Comparison of ENCODE assay signal across 31 mouse cellular contexts in the genomic region with DNA sequence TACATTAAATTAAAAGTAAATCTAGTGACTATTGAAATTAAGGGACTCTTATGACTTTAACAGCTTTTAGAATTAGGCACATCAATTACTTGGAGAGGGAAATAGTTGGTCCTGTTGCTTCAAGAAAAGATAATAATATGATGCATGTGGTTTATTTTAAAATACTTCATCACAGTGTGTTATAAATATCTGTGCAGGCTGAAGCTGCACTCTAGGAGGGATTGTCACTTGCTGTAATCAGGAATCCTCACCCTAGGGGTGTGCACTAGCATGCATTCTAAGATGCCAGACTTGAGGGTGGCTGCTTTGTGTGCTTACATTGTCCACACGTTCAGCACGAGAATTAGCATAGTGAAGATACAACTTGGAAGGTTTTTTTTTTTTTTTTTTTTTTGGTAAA. TPM values are rescaled to one million over a fixed set of nuclear protein-coding genes. Genes with fewer than 3 reads are reported as not detected.
"Had no signal": no experiment of that assay in that cellular context is flagged by ENCODE, and none has a peak within 500 bp of the region (broad histone marks: within the 10 kb centered on the region; RNA-seq: fewer than 3 reads in every experiment).

No protein-coding gene starts in this region.

- DNase-seq: gastrocnemius, postnatal 14 days; gastrocnemius, postnatal 36 days; heart, adult 11 months; heart, postnatal 14 days; kidney, adult 11 months; kidney, adult 2 months; kidney, adult 9 months; kidney, postnatal 14 days; kidney, postnatal 36 days; layer of hippocampus, adult 9-11 months; layer of hippocampus, postnatal 36 days; liver; liver, embryonic 13.5 days; liver, postnatal 0 days had no signal

- H3K4me3 ChIP-seq: heart, embryonic 10.5 days; heart, embryonic 13.5 days; hindbrain, embryonic 13.5 days; hindbrain, embryonic 15.5 days; kidney, embryonic 15.5 days; limb, embryonic 10.5 days; limb, embryonic 12.5 days; liver, embryonic 13.5 days; liver, embryonic 15.5 days had no signal

- H3K36me3 ChIP-seq: heart, embryonic 10.5 days; heart, embryonic 13.5 days; hindbrain, embryonic 13.5 days; hindbrain, embryonic 15.5 days; kidney, embryonic 15.5 days; limb, embryonic 10.5 days; limb, embryonic 12.5 days; liver, embryonic 13.5 days; liver, embryonic 15.5 days had no signal

- H3K4me1 ChIP-seq: heart, embryonic 10.5 days; hindbrain, embryonic 13.5 days; hindbrain, embryonic 15.5 days; kidney, embryonic 15.5 days; liver, embryonic 13.5 days; liver, embryonic 15.5 days had no signal

- H3K9me3 ChIP-seq: heart, embryonic 10.5 days; heart, embryonic 13.5 days; hindbrain, embryonic 13.5 days; hindbrain, embryonic 15.5 days; kidney, embryonic 15.5 days; limb, embryonic 10.5 days; limb, embryonic 12.5 days; liver, embryonic 13.5 days; liver, embryonic 15.5 days had no signal

- ATAC-seq: hindbrain, postnatal 0 days; intestine, embryonic 16.5 days; liver, postnatal 0 days had no signal

- H3K27ac ChIP-seq: heart, embryonic 10.5 days; heart, embryonic 13.5 days; hindbrain, embryonic 13.5 days; hindbrain, embryonic 15.5 days; hindbrain, postnatal 0 days; kidney, embryonic 15.5 days; kidney, postnatal 0 days; limb, embryonic 10.5 days; limb, embryonic 12.5 days; liver, embryonic 13.5 days; liver, embryonic 15.5 days had no signal

- H3K9ac ChIP-seq: heart, embryonic 13.5 days; hindbrain, embryonic 13.5 days; hindbrain, embryonic 15.5 days; kidney, embryonic 15.5 days; limb, embryonic 12.5 days; liver, embryonic 13.5 days; liver, embryonic 15.5 days; liver, postnatal 0 days had no signal

- H3K4me2 ChIP-seq: heart, embryonic 13.5 days; hindbrain, embryonic 13.5 days; hindbrain, embryonic 15.5 days; kidney, embryonic 15.5 days; limb, embryonic 12.5 days; liver, embryonic 11.5 days; liver, embryonic 13.5 days; liver, embryonic 15.5 days had no signal

- H3K27me3 ChIP-seq: heart, embryonic 13.5 days; hindbrain, embryonic 13.5 days; hindbrain, embryonic 15.5 days; kidney, embryonic 15.5 days; limb, embryonic 12.5 days; liver, embryonic 13.5 days; liver, embryonic 15.5 days had no signal

RNA-seq across cellular contexts. Expression of gene Tinag, which starts 10.2 kb away (rescaled TPM):
- total RNA-seq: gastrocnemius, postnatal 14 days; gastrocnemius, postnatal 36 days; heart, adult 8-10 months; heart, postnatal 14 days; hematopoietic stem cell, adult 5-6 weeks; hindbrain, postnatal 0 days; layer of hippocampus, adult 18-20 months; layer of hippocampus, adult 8-10 months; layer of hippocampus, postnatal 36 days had no signal
- polyA plus RNA-seq: frontal cortex, adult 2 months; heart, embryonic 10.5 days; hindbrain, embryonic 13.5 days; hindbrain, embryonic 15.5 days; limb, embryonic 10.5 days; limb, embryonic 12.5 days; liver, embryonic 11.5 days; liver, embryonic 13.5 days; liver, postnatal 0 days had no signal
